Mouse (Mus musculus) liver, embryonic 14.5 days (tissue): ENCODE measurements at regions not wholly inside any gene's neighbourhood (a gene's known extent, or its start where the extent isn't known, plus 50 kb on each side); places are given as distances from the start of the nearest gene placed in this dataset.

ENCODE experiments used
- CTCF ChIP-seq: IDR thresholded peaks from 2 replicates; pipeline ENCODE4 v1.5.1; 2016; ENCODE audit warnings: antibody characterized with exemption, low read depth, control low read depth
- EP300 ChIP-seq: IDR thresholded peaks from 2 replicates; pipeline ENCODE4 v1.6.1; 2016; ENCODE audit warnings: antibody characterized with exemption, low read depth

- no peak for TF ChIP-seq CTCF
- no peak for TF ChIP-seq EP300
These were observed 283.8 kb upstream of the Adgrl2 start for GRCm38 (mm10) chr3:149273993-149274692.
